Mouse (Mus musculus) stomach, postnatal 0 days (tissue): ENCODE measurements at regions not wholly inside any gene's neighbourhood (a gene's known extent, or its start where the extent isn't known, plus 50 kb on each side); places are given as distances from the start of the nearest gene placed in this dataset.

ENCODE experiments used
- CTCF ChIP-seq: IDR thresholded peaks from 2 replicates; pipeline ENCODE4 v1.5.1; 2016; ENCODE audit warnings: antibody characterized with exemption, low read depth, mild to moderate bottlenecking, moderate library complexity
- EP300 ChIP-seq: optimal IDR thresholded peaks from 2 replicates; pipeline ENCODE3; 2016; ENCODE audit warnings: antibody characterized with exemption

DNA sequence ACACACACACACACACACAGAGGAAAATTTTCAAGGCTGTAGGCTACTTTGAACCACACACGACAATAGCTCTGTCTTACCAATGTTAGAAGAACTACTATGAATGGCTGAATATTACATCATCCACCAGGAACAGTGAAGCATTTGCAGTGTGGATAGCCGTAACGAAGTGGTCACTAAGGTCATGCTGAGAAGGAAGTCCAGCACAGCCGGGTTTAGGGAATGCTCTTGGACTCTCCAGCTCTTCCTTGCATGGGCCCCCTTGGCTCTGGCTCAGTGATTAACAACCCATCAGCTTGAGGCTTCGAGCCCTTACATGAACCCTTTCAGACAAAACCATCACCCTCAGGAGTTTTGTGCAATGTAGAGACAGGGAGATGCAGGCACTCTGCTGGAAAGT, 245.3 kb downstream of the Adamts20 start:
- TF ChIP-seq EP300 (no peak), CTCF (no peak)
